Mouse (Mus musculus) central nervous system, embryonic 11.5 days (tissue): ENCODE measurements around the gene Mvb12b. TPM values are rescaled to one million over a fixed set of nuclear protein-coding genes. Genes with fewer than 3 reads are reported as not detected.

ENCODE experiments used
- polyA plus RNA-seq: library from polyadenylated mRNA; depleted of rRNA; stranded (reverse); fragments of >200 nt; gene quantifications from 2 replicates; pipeline ENCODE4 v1.2.3, GENCODE M21; 2012; rRNA removed

The Mvb12b gene
- polyA plus RNA-seq = 40.7 and 44.5 TPM in 2 replicates

GRCm38 (mm10) chr2:33887328-33888099 lies at the start of gene Mvb12b:
Mvb12b (minus strand) TSS chr2:33887946.

Other genes starting within 250 kb of the Mvb12b start
- 10.8 and 29.6 TPM in 2 replicates for gene Lmx1b, start 247.4 kb downstream of the Mvb12b start, polyA plus RNA-seq